Mouse (Mus musculus): ENCODE data around the gene Zmynd10.

- peak; percentile 27 for TF ChIP-seq CTCF (IDR thresholded peaks at IDR 0.05; ENCODE audit: low read depth)
- TF ChIP-seq EP300 (IDR thresholded peaks at IDR 0.05; ENCODE audit: low read depth): no peak
Measured at GRCm38 (mm10) chr9:107554319-107554825, 7.3 kb downstream of the Zmynd10 start.
